Mouse (Mus musculus): ENCODE data around the gene Sirt7.

DNA sequence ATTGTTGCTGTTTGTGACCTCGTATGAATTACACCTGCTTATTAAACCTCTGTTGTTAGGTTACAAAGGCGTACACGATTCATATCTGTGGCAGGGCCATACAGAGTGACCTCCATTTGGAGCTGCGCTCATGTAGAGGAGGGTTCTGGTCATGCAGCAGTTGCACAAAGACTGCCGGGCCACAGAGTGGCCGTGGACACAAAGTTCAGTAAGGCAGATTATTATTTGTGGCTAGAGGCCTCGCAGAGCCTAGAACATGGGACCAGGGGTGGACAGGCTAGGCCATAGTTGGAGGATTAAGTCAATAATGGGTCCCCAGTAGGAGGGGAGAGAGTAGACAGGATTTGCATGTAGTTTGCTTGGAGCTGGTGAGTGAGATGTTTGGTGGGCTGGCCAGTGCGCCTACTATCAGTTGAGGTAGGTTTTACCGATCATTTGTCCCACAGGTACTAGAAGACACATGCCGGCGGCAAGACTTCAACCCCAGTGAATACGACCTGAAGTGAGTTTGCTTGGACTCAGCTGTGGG lies 48.6 kb upstream of the Sirt7 start:
- TF ChIP-seq CTCF (IDR thresholded peaks at IDR 0.05; ENCODE audit: control insufficient read depth, insufficient read depth, low read length) (no peak), POLR2A (IDR thresholded peaks at IDR 0.05; ENCODE audit: borderline replicate concordance, control insufficient read depth, low read depth, low read length) (no peak)
